Mouse (Mus musculus) Patski (cell line): ENCODE results near the gene Zfp131. TPM values are rescaled to one million over a fixed set of nuclear protein-coding genes. Genes with fewer than 3 reads are reported as not detected.

ENCODE experiments used
- ATAC-seq: fragments of 100-300 bp; one replicate; pipeline ENCODE4 v1.8.0; 2021
- CTCF ChIA-PET: fragments of 350-600 bp; sonication (Branson Sonifier 250); formaldehyde crosslinking; loops from one replicate; lab custom pipeline; 2022; ENCODE audit warnings: inconsistent platforms; lab: Charles Lee
- POLR2A ChIA-PET: fragments of 350-600 bp; sonication (Branson Sonifier 250); formaldehyde crosslinking; loops from one replicate; lab custom pipeline; 2022; ENCODE audit warnings: antibody characterized with exemption, inconsistent platforms; lab: Charles Lee
- DNase-seq: peaks from one replicate; pipeline ENCODE4 v3.0.0-alpha.2; 2011; ENCODE audit warnings: low read depth, low spot score
- H3K27me3 ChIP-seq: fragments of 371-371 bp; one replicate; pipeline ENCODE4 v1.5.1; 2021
- CTCF ChIP-seq: fragments of 100-300 bp; IDR thresholded peaks from one replicate; pipeline ENCODE4 v1.5.1; 2021
- in situ Hi-C: fragments of 300-500 bp; cut with MboI; formaldehyde crosslinking; loops from 3 replicates; pipeline ENCODE4 v1.11.1; 2018; ENCODE audit warnings: low pct_unique_long_range_greater_than_20kb, mixed read lengths
- polyA plus RNA-seq: library from polyadenylated mRNA; unstranded; gene quantifications from one replicate; pipeline ENCODE4 v1.2.3, GENCODE M21; 2021

The Zfp131 gene
- polyA plus RNA-seq, 1 experiment from 2014 or later = 33.8 TPM

DNA sequence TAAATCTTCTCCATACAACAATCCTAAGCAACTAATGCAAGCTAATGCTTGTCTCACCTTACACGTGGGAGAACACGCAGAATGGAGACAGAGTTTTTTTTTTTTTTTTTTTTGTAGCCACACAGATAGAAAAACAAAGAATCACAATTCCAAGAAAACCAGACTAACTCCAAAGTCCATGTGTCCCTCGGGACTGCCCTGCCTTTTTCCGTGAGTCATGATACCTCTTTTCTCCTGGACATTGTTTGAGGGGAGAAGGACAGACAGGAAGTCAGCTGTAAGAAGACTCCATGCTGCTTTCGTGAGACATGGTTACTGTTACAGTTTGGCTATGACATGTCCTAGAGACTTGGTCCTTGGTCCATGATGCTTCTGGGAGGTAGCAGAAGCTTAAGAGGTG is 67.3 kb downstream of the Zfp131 start:
- ATAC-seq (no peak), DNase-seq (no peak)
- ChIA-PET POLR2A (no interaction called here), CTCF (interaction anchor here (0.9 to 3.2 kb wide), 4 partner anchors 12 to 84 kb away, joined by 4 to 15 read pairs (median 4); no protein-coding TSS in a partner anchor)
- in situ Hi-C loops = no loop called here
- H3K27me3 ChIP-seq = no peaks in the 10 kb centered on the region
- no peak for TF ChIP-seq CTCF

DNA sequence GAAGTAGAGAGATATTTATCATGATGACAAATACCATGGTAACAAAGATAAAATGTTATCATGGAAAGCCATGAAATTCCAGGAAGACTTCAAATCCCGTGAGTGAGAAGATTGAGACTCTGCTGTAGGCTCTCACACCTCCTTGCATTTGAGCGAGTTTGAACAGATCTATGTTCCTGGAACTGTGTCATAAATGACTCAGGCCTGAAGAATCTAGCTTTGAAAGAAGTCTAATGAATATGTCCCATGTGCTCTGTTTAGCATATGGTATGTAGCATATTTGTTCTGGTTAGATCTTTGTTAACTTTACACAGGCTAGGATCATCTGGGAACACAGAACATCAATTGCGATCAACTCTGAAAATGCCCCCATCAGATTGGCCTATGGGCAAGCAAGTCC is 68.2 kb downstream of the Zfp131 start:
- ChIA-PET CTCF (interaction anchor here (2.0 to 3.2 kb wide), 2 partner anchors 15 to 83 kb away, joined by 4 to 15 read pairs; no protein-coding TSS in a partner anchor), POLR2A (no interaction called here)
- in situ Hi-C loops = no loop called here
- ATAC-seq (peak; percentile 54), DNase-seq (no peak)
- no peaks in the 10 kb centered on the region for H3K27me3 ChIP-seq
- no peak for TF ChIP-seq CTCF

DNA sequence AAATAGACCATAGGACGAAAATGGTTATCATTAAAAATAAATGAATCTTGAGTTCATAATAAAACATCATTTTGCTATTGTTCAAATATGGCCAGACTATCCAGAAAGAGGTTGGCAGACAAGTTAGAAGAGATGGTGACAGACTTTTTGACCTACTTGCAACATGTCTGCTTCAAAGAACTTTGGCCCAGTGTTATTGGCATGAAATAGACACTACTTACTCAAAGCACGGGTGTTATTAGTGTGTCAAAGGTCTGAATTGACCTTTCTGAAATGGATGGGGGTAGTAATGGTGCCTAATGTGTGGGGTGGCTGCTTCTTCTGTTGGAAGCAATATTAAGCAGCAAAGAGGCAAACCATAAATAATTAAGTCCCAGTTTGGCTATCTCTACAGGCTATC is 74.6 kb downstream of the Zfp131 start:
- no peak for ATAC-seq
- in situ Hi-C loops = no loop called here
- no peak for TF ChIP-seq CTCF
- CTCF ChIA-PET = no interaction called here
- no peaks in the 10 kb centered on the region for H3K27me3 ChIP-seq
- POLR2A ChIA-PET = no interaction called here
- no peak for DNase-seq

Other genes starting within 250 kb of the Zfp131 start
- gene Ccl28, start 167.1 kb downstream of the Zfp131 start, polyA plus RNA-seq = 0.03 TPM
- gene Hmgcs1, start 100.5 kb downstream of the Zfp131 start, polyA plus RNA-seq = 64.9 TPM
- 2.9 TPM for gene Nim1k, start 35.0 kb downstream of the Zfp131 start, polyA plus RNA-seq
- not detected for gene AF067063, start 39.3 kb upstream of the Zfp131 start, polyA plus RNA-seq
- gene D13Ertd608e, start 45.1 kb upstream of the Zfp131 start, polyA plus RNA-seq = not detected
- gene Tcstv1, start 103.9 kb upstream of the Zfp131 start, polyA plus RNA-seq = not detected
- gene Gm21761, start 138.4 kb upstream of the Zfp131 start, polyA plus RNA-seq = 0.24 TPM
- gene B020031M17Rik, start 159.9 kb upstream of the Zfp131 start, polyA plus RNA-seq = 0.62 TPM
- not detected for gene Gm36079, start 236.1 kb upstream of the Zfp131 start, polyA plus RNA-seq